Mouse (Mus musculus): Measurements from ENCODE around the gene Swsap1. TPM values are rescaled to one million over a fixed set of nuclear protein-coding genes. Genes with fewer than 3 reads are reported as not detected.
A peak's percentile ranks its signal among the peaks of the same experiment; 100 is the strongest.

Gene Swsap1
- polyA plus RNA-seq, 1 experiment from 2014 or later: 5.8 TPM

DNA sequence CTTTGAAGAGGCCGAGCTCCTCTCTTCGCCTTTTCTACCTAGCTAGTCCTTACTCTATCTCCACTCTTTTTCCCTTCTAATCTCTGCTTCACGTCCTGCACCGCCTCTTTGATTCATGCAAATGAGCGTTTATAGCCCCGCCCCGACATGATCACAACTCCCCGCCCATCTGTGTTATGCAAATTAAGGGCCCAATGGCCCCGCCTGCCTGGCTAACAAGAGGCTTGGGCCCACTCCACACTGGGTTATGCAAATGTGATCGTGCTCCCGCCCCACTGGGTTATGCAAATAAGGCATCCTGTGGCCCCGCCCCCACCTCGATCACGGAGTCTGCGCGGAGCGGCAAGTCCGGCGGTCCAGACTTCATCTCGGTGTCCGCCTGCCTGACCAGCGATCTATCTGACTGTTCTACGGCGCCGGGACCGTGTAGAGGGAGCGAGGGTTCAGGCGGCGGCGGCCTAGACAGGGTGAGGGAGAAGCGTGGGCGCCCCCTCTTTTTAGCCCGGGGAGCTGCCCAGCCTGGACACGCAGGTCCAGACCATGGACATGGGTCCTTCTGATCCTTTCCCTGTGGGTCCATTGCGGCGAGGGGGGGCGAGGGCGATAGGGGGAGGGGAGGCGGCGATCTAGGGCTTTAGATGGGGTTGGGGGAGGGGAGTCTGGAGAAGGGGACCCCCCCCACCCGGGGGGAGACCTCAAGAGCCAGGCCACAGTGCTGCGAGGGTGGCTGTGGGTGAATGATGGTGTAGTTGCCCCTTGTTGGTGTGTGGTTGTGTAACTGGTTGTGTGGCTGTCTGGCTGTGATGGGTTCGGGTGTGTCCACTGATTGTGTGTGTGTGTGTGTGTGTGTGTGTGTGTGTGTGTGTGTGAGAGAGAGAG is 18.6 kb upstream of the Swsap1 start, which contains the start of gene Plppr2:
Gene Plppr2, plus strand, starts transcription at position 342 of the 879 bp plus-strand sequence.
- 3% methylated on average over 43 of the region's 43 CpGs for WGBS
- H3K9ac ChIP-seq: peak within 1 kb of the TSS; percentile 53
- ATAC-seq (ENCODE audit: insufficient number of reproducible peaks, low FRiP score, low TSS enrichment, low read depth): peak; percentile 95
- H3K4me1 ChIP-seq: peaks cover 16% of the 10 kb centered on the region
- no peaks in the 10 kb centered on the region for H3K9me3 ChIP-seq (replicated peaks)
- H3K4me3 ChIP-seq (replicated peaks): peak within 1 kb of the TSS; percentile 67
- H3K36me3 ChIP-seq: 0 out of 2 replicates have a peak, but pooled peaks cover 2% of the 10 kb centered on the region
- H3K27me3 ChIP-seq: no peaks in the 10 kb centered on the region
- peak within 1 kb of the TSS; percentile 88 for H3K4me2 ChIP-seq (replicated peaks)
- H3K27ac ChIP-seq (replicated peaks): peak within 1 kb of the TSS; percentile 48; the same call in 1 of the 2 replicates

DNA sequence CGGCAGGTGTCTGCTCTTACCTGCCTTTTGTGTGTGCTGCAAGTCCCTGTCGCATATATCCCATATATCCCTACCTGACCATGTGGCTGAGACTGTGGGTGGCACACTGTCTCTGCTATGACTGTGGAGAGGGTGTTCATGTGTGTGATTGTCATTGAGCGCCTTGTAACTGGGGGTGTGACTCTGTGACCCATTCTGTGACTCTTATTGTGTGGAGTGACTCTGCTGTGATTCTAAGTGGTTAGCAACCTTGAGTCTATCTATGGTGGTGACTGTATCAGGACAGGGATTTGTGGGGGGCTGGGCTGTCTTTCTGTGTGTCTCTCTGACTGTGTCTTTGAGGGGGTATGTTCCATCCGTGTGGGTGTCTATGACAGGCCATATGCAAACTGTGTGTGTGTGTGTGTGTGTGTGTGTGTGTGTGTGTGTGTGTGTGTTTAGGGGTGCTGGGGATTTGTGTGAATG is 17.8 kb upstream of the Swsap1 start:
- Histone ChIP-seq H3K27ac (replicated peaks) (no peak overlapping the region), H3K9ac (no peak overlapping the region), H3K4me2 (replicated peaks) (peak overlapping the region; percentile 88), H3K4me1 (peaks cover 16% of the 10 kb centered on the region), H3K36me3 (0 out of 2 replicates have a peak, but pooled peaks cover 2% of the 10 kb centered on the region), H3K9me3 (replicated peaks) (no peaks in the 10 kb centered on the region), H3K4me3 (replicated peaks) (peak overlapping the region; percentile 67), H3K27me3 (no peaks in the 10 kb centered on the region)
- no peak for ATAC-seq (ENCODE audit: insufficient number of reproducible peaks, low FRiP score, low TSS enrichment, low read depth)
- 70% methylated on average over 4 of the region's 4 CpGs for WGBS

DNA sequence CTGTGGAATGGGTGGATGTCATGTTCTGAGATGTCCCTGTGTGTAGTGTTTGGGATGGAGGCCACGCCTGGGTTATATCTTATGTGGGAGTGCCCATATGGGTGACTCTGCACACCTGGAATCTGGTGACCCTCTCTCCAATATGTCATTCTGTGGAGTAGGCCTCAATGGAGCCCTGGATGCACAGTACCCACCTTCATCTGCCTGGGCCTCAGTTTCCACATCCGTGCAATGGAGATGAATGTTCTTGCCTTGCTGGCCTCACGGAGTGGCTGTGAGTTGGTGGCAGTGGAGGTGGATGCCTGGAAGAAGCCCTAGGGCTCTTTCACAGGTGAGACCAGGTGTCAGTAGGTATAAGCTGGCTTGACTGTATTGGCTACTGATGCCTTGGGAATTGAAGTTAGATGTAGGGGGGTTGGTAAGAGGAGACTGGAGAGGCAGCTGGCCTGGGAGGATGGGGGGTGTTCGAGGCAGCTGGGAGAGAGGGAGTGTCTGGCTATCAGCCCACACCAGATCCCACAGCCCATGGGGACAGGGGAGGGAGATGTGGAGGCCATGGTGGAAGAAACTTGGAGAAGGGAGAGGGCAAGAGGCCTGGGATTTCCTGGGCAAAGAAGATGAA is 17.2 kb upstream of the Swsap1 start:
- WGBS: 82% methylated on average over 4 of the region's 4 CpGs
- no peak overlapping the region for H3K27ac ChIP-seq (replicated peaks)
- ATAC-seq (ENCODE audit: insufficient number of reproducible peaks, low FRiP score, low TSS enrichment, low read depth): no peak
- no peaks in the 10 kb centered on the region for H3K9me3 ChIP-seq (replicated peaks)
- no peak overlapping the region for H3K4me3 ChIP-seq (replicated peaks)
- H3K9ac ChIP-seq: no peak overlapping the region
- H3K36me3 ChIP-seq: 0 out of 2 replicates have a peak, but pooled peaks cover 2% of the 10 kb centered on the region
- no peak overlapping the region for H3K4me2 ChIP-seq (replicated peaks)
- H3K4me1 ChIP-seq: peaks cover 16% of the 10 kb centered on the region
- peaks cover under 1% of the 10 kb centered on the region; the same call in 1 of the 2 replicates for H3K27me3 ChIP-seq

DNA sequence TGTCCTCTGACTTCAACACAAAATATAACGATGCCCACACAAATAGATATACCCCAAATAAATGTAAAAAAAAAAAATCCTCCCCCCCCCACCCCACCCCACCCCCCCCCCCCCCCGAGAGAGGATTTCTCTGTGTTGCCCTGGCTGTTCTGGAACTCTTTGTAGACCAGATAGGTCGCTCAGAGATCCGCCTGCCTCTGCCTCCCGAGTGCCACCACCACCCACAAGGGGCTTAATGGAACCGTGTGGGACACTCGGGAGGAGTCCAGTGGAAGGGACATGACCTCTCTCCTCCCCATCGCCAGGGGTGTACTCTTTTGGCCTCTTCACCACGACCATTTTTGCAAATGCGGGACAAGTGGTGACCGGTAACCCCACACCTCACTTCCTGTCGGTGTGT is 12.5 kb upstream of the Swsap1 start:
- Histone ChIP-seq H3K9ac (no peak overlapping the region), H3K4me3 (replicated peaks) (no peak overlapping the region), H3K27me3 (peaks cover 16% of the 10 kb centered on the region; the same call in 1 of the 2 replicates), H3K36me3 (0 out of 2 replicates have a peak, but pooled peaks cover 2% of the 10 kb centered on the region), H3K4me1 (peaks cover 7% of the 10 kb centered on the region), H3K9me3 (replicated peaks) (no peaks in the 10 kb centered on the region), H3K4me2 (replicated peaks) (no peak overlapping the region), H3K27ac (replicated peaks) (no peak overlapping the region)
- 73% methylated on average over 12 of the region's 12 CpGs for WGBS
- ATAC-seq (ENCODE audit: insufficient number of reproducible peaks, low FRiP score, low TSS enrichment, low read depth): no peak

DNA sequence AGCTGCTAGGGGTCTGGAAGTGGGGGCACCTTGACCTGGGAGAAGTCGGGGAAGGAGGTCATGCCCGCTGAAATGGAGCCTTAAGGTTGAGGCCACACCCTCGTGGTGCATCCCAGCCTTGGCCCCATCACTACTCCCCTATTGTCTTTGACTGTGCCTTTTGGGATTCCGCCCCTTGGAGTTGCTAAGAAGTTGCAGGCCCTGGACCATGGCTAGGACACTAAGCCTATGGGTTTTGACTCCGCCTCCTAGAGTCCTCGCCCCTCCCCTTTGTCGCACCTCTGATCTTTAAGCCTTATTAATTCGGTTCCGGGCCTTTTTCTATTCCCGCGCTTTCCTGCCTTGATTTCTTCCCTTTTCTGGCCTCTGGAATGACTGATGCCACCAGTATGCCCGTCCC is 11.9 kb upstream of the Swsap1 start:
- Histone ChIP-seq H3K4me1 (peaks cover 5% of the 10 kb centered on the region; the same call in 1 of the 2 replicates), H3K27me3 (peaks cover 20% of the 10 kb centered on the region; the same call in 1 of the 2 replicates), H3K9me3 (replicated peaks) (no peaks in the 10 kb centered on the region), H3K36me3 (0 out of 2 replicates have a peak, but pooled peaks cover 2% of the 10 kb centered on the region), H3K4me2 (replicated peaks) (no peak overlapping the region), H3K4me3 (replicated peaks) (no peak overlapping the region), H3K9ac (no peak overlapping the region), H3K27ac (replicated peaks) (no peak overlapping the region)
- no peak for ATAC-seq (ENCODE audit: insufficient number of reproducible peaks, low FRiP score, low TSS enrichment, low read depth)
- WGBS: 49% methylated on average over 12 of the region's 12 CpGs

DNA sequence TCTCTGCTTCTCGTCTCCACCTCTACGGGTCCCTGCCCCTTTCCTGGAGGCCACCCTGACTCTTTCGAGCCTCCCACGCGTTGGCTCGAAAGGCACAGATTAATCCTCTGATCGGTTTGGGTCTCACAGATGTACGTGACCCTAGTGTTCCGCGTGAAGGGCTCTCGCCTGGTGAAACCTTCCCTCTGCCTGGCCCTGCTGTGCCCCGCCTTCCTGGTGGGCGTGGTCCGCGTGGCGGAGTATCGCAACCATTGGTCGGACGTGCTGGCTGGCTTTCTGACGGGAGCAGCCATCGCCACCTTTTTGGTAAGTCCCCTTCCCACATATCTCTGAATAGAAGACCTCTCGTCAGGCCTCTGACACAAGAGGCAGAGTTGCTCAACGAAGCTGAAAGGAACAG is 11.3 kb upstream of the Swsap1 start:
- Histone ChIP-seq H3K27ac (replicated peaks) (no peak overlapping the region), H3K9ac (no peak overlapping the region), H3K4me2 (replicated peaks) (no peak overlapping the region), H3K9me3 (replicated peaks) (no peaks in the 10 kb centered on the region), H3K36me3 (0 out of 2 replicates have a peak, but pooled peaks cover 2% of the 10 kb centered on the region), H3K27me3 (peaks cover 20% of the 10 kb centered on the region; the same call in 1 of the 2 replicates), H3K4me3 (replicated peaks) (no peak overlapping the region), H3K4me1 (peaks cover 5% of the 10 kb centered on the region; the same call in 1 of the 2 replicates)
- whole genome bisulfite sequencing: 18% methylated on average over 23 of the region's 23 CpGs
- no peak for ATAC-seq (ENCODE audit: insufficient number of reproducible peaks, low FRiP score, low TSS enrichment, low read depth)

DNA sequence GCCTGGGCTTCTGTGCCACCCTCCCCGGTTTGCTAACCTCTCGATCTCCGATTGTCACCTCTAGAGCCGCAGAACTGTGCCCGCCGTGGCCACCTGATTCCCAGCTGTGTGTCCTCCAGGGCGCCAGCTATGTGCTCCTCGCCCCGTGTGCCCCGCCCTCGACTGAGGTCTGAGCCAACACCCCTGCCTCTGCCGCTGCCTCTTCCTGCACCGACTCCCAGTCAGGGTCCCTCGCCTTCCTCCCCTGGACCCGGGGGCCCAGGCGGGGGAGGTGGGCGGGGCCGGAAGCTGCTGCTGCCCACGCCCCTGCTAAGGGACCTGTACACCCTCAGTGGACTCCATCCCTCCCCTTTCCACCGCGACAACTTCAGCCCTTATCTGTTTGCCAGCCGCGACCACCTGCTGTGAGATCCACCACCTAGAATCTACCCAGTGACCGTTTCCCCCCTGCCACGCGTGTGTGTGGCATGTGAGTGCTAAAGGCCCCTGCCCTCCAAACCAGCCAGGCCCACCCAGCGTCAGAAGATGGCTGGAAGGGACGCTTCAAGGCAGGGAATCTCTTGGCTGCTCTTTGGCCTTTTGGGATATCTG is 7.9 kb upstream of the Swsap1 start:
- Histone ChIP-seq H3K27ac (replicated peaks) (no peak overlapping the region), H3K9ac (no peak overlapping the region), H3K36me3 (no peaks in the 10 kb centered on the region), H3K4me2 (replicated peaks) (no peak overlapping the region), H3K27me3 (peaks cover 20% of the 10 kb centered on the region; the same call in 1 of the 2 replicates), H3K4me1 (peaks cover 5% of the 10 kb centered on the region; the same call in 1 of the 2 replicates), H3K9me3 (replicated peaks) (no peaks in the 10 kb centered on the region), H3K4me3 (replicated peaks) (no peak overlapping the region)
- WGBS: 8% methylated on average over 28 of the region's 28 CpGs
- ATAC-seq (ENCODE audit: insufficient number of reproducible peaks, low FRiP score, low TSS enrichment, low read depth): no peak

DNA sequence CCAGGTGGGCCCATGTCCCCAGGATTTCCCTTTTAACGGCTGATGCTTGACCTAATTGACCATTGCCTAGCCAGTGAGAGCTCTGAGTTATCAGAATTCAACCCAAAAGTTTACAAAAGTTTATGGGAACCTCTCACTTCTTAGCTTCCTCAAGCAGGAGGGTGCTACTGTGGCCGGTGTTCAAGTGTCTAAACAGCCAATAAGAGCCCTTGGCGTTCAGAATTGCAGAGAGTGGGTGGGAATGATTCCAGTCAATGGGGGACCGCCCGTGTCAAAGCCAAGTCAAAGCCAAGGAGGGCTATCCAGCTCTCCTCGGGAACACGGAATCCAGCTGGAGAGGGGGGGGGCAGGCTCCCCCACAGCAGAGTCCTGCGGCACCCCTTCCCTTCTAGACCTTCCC is 7.4 kb upstream of the Swsap1 start:
- H3K4me2 ChIP-seq (replicated peaks): no peak overlapping the region
- no peak overlapping the region for H3K4me3 ChIP-seq (replicated peaks)
- no peak overlapping the region for H3K27ac ChIP-seq (replicated peaks)
- 54% methylated on average over 8 of the region's 8 CpGs for WGBS
- no peaks in the 10 kb centered on the region for H3K36me3 ChIP-seq
- H3K9me3 ChIP-seq (replicated peaks): no peaks in the 10 kb centered on the region
- no peak for ATAC-seq (ENCODE audit: insufficient number of reproducible peaks, low FRiP score, low TSS enrichment, low read depth)
- no peak overlapping the region for H3K9ac ChIP-seq
- peaks cover 5% of the 10 kb centered on the region; the same call in 1 of the 2 replicates for H3K4me1 ChIP-seq
- H3K27me3 ChIP-seq: peaks cover 20% of the 10 kb centered on the region; the same call in 1 of the 2 replicates

DNA sequence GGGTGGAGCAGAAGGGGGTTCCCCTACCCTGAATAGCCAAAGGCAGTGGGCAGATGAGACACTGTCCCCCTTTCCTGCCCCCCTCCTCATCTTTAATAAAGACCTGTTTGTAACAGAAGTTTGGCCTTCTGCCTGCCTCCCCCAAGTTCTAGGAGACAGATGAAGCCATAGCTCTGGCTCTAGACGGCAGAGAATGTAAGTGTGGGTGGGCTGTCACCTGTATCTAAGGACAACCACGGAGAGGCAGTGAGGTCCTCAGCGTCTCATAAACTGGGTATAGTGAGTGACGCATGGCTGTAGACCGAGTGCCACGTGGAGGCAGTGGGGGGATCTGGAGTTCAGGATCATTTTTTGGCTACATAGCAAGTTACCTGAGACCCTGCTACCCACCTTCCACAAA is 6.8 kb upstream of the Swsap1 start:
- H3K9me3 ChIP-seq (replicated peaks): no peaks in the 10 kb centered on the region
- no peak overlapping the region for H3K9ac ChIP-seq
- no peak for ATAC-seq (ENCODE audit: insufficient number of reproducible peaks, low FRiP score, low TSS enrichment, low read depth)
- WGBS: 62% methylated on average over 6 of the region's 6 CpGs
- H3K4me3 ChIP-seq (replicated peaks): no peak overlapping the region
- no peaks in the 10 kb centered on the region for H3K36me3 ChIP-seq
- H3K4me1 ChIP-seq: peaks cover 5% of the 10 kb centered on the region; the same call in 1 of the 2 replicates
- H3K4me2 ChIP-seq (replicated peaks): no peak overlapping the region
- H3K27me3 ChIP-seq: peaks cover 15% of the 10 kb centered on the region; the same call in 1 of the 2 replicates
- H3K27ac ChIP-seq (replicated peaks): no peak overlapping the region

DNA sequence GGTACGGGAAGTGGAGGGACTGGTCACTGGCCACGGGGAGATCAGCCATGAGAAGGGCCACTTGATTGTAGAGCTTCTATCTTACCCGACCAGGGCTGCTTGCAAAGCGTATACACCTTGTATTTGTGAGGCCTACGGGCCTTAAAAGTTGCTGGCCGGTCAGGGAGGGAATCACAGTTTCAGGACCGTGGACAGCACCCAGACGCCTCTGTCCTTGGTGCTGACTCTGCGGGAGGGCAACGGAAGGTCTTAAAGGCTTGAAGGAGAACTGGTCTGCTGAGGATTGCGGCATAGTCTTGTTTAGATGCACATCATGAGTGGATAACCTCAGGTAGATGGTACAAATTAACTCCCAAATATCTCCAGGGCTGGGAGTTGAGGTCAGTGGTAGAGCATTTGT is 5.2 kb upstream of the Swsap1 start:
- H3K9me3 ChIP-seq (replicated peaks): no peaks in the 10 kb centered on the region
- no peak overlapping the region for H3K4me2 ChIP-seq (replicated peaks)
- no peak overlapping the region for H3K4me3 ChIP-seq (replicated peaks)
- H3K27ac ChIP-seq (replicated peaks): no peak overlapping the region
- no peak for ATAC-seq (ENCODE audit: insufficient number of reproducible peaks, low FRiP score, low TSS enrichment, low read depth)
- WGBS: 16% methylated on average over 11 of the region's 11 CpGs
- no peaks in the 10 kb centered on the region for H3K36me3 ChIP-seq
- H3K27me3 ChIP-seq: peaks cover 13% of the 10 kb centered on the region; the same call in 1 of the 2 replicates
- no peaks in the 10 kb centered on the region for H3K4me1 ChIP-seq
- H3K9ac ChIP-seq: no peak overlapping the region

DNA sequence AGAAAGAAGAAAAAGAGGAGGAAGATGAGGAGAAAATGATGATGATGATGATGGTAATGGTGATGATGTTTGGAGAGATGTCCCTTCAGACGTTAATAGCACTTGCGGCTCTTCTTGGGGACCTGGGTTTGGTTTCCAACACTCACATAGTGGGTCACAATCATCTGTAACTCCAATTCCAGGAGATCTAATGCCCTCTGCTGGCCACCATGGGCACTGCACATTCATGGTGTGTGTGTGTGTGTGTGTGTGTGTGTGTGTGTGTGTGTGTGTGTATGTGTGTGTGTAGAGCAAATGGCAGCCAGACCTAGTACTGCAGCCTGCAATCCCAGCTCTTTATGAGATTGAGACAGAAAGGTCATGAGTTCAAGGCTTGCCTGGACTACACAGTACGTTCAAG is 3.6 kb upstream of the Swsap1 start:
- no peak overlapping the region for H3K27ac ChIP-seq (replicated peaks)
- 78% methylated on average over 3 of the region's 3 CpGs for WGBS

More for the DNA sequence above, 3.6 kb upstream of the Swsap1 start:
- Histone ChIP-seq H3K4me3 (replicated peaks) (no peak overlapping the region), H3K9ac (no peak overlapping the region), H3K27me3 (peaks cover 11% of the 10 kb centered on the region; the same call in 1 of the 2 replicates), H3K36me3 (no peaks in the 10 kb centered on the region), H3K9me3 (replicated peaks) (no peaks in the 10 kb centered on the region), H3K4me1 (peaks cover 7% of the 10 kb centered on the region), H3K4me2 (replicated peaks) (no peak overlapping the region)
- ATAC-seq (ENCODE audit: insufficient number of reproducible peaks, low FRiP score, low TSS enrichment, low read depth): no peak

All from embryonic facial prominence, embryonic 15.5 days (tissue).